Mouse (Mus musculus) adrenal gland (tissue): ENCODE measurements around the gene Cacna1c.

Experiments
- intact Hi-C: fragments of 180-260 bp; cut with DNase I; formaldehyde crosslinking; loops from one replicate; pipeline ENCODE4 v1.15.1; 2025

Gene Cacna1c

DNA sequence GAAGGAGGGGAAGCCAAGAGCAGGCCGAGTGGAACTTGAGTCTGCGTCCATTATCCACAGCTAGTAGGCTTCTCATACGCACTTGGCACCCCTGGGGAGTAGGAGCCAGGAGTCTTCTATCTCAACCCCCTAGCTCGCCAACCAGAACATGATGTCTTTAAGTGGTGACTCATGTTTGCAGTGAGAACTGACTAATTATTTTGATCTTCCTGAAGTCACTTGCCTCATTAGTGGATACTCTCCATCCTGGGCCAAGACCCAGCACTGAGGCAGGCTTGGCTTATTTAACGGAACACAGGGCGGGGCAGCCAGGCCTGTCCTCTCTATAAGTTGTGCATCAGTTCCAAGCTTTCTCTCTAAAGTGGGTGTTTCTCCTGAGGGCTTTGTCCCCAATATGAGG is 177.3 kb downstream of the Cacna1c start:
- intact Hi-C loops: no loop called here

DNA sequence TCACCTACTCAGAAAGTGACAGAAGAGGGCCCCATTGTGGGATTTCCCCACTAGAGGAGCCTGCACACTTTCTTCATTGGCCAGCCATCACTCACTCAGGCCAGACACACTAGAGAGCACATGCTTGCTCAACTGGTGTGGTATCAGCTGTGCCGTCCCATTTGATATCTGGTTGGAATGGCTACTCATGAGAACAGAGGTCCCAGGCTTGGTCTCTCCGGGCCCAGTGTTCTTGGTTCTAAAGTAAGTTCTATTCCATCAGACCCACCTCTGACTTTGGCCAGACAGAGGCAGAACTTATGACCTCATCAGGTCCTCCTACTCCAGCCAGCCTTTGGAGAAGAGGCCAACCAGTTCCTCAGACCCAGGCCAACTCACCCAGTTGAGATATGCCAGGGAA is 178.0 kb downstream of the Cacna1c start:
- intact Hi-C loops: no loop called here

DNA sequence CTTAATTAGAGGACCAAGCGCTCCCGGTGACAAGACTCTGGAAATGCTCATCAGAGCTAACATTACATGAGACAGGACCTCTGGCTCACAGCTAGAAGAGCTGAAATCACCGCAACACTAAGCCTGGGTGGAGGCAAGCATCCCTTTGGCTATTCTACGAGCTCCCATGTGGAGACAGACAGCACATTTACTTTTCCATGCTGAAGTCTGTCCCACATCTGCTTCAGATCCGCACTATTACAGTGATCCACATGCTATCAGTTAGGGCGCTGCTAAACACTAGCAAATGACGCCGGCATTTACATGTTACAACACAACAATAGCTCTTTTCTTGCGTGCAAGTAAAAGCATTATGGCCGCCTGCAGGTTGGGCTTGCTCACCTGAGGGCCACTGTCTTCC is 178.7 kb downstream of the Cacna1c start:
- intact Hi-C loops: no loop called here

DNA sequence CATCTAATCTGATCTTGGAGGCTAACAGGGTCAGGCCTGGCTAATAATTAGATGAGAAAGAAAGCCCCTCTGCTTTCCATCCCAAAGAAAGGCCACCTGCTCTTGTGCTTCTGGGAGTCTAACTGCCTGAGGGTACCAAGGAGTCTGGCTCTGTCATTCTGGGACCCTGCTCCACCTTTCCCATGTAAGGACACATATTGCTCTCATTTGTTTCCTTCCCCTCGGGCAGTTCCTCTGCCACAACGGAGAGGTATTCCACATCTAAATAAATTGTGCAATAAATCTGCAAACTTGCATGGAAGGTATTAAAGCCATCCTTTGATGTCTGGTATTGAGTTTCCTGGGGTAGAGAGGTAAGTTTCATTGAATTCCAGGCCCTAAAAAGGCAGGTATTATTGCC is 180.9 kb downstream of the Cacna1c start:
- intact Hi-C loops: no loop called here

DNA sequence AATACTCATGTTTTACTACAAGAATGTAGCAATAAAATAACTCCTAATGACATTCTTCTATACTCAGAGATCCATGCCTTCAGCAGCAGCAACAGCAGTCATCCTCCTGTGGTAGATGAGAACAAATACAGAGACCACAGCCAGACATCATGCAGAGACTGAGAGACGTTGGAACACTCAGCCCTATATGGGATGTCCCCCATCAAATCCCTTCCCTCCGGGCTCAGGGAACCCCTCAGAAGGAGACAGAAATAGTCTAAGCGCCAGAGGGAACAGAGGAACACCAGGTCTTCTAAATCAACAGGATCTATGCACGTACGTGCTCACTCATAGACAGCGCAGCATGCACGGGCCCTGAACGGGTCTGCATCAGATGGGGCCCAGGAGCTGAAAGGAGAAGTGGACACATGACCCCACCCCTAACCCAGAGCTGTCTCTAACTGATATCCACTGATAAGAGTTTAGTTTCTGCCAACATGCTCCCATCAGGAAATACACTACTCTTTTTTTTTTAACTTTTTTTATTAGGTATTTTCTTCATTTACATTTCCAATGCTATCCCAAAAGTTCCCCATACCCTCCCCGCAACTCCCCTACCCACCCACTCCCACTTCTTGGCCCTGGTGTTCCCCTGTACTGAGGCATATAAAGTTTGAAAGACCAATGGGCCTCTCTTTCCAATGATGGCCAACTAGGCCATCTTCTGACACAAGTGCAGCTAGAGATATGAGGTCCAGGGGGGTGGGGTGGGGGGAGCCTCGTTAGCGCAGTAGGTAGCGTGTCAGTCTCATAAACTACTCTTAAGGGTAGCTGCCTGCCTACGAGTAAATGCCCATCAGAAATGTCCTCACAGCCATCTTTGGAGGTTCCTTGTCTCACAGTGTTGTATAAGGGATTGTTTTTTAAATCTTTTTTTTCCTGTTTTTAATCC is 182.8 kb downstream of the Cacna1c start:
- intact Hi-C loops: no loop called here

DNA sequence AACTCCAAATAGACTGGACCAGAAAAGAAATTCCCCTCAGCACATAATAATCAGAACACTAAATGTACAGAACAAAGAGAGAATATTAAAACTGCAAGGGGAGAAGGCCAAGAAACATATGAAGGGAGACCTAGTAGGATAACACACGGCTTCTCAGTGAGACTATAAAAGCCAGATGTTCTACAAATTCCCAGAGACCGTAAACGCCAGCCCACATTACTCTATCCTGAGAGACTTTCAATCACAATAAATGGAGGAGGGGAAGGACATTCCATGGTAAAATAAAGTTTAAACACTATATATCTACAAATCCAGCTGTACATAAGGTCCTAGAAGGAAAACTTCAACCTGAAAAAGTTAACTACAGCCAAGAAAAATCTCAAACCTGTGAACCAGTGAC is 185.3 kb downstream of the Cacna1c start:
- intact Hi-C loops: no loop called here

DNA sequence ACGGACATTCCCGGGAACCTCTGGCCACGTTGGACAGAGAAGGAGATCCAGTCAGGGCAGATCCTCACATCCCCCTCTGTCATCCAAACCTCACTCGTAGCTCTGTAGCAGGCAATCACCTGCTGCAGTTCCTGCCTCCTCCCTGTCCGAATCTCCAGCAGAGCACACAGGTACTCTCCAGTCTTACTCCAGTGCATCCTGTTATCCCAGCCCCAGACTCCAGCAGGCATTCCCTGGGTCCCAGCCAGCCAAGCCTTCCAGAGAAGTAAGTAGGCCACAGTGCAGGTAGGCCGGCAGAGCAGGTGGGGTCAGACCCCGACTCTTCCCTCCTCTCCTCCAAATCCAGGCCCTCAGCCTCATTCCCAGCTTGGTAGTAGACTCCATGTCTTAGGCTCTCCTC is 186.7 kb downstream of the Cacna1c start:
- intact Hi-C loops: no loop called here

DNA sequence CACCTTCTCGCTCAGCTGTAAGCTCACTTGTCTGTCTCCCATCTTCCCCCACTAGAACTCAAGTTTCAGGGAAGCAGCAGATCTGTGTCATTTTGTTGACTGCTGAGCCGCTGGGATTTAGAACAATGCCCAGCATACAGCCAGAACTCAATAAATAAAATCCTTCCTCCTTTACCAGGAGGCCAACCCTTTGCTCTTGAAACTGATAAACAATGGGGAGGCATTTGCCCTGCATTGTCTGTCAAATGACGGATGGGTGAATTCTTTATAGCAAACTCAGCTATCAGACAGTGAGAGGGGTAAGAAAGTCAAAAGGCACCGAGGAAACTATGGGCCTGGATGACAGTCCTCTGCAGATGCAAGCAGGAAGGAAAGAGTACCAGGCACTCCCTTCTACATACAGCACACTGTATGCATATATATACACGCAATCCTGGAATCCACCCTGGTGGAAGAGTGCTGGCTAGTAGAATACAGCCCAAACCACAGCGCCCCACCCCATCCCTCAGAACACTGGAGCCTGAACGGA is 187.5 kb downstream of the Cacna1c start:
- intact Hi-C loops: no loop called here

DNA sequence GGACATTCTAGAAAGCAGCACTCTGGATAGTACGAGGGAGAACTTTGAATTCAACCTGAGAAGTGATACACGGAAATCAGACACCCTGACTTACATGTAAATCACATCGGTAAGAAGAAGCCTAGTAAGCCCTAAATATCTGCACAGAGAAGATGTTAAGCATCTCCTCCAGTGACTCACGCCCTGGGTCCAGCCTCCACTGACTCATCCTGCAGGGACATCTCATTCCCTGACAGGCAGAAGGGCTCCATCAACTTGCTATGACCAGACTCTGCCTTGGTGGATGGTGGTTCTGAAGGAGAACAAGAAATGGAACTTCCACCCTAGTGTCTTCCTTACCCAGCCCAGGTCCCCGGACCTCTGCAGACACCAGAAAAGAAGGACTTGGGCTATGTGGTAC is 191.6 kb downstream of the Cacna1c start:
- intact Hi-C loops: no loop called here

DNA sequence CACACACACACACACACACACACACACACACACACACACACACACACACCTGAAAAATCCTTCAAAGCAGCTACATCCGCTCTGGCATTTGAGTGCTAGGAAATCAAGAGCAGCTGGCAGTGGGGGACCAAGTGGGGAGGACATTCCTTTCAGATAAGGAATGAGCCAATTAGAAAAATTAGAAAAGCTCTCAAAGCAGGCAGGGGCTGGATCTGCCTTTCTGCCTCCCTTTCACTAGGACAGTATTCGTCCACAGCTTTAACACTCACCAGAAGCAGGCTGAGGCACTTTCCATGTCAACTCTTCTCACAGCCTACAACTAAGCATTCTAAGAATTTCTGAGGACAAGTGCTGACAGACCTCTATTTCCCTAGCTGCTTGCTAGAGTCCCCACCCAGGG is 194.8 kb downstream of the Cacna1c start:
- intact Hi-C loops: loop anchor here (2.0 kb wide), 1 partner anchor 69 kb away; no protein-coding TSS in a partner anchor

DNA sequence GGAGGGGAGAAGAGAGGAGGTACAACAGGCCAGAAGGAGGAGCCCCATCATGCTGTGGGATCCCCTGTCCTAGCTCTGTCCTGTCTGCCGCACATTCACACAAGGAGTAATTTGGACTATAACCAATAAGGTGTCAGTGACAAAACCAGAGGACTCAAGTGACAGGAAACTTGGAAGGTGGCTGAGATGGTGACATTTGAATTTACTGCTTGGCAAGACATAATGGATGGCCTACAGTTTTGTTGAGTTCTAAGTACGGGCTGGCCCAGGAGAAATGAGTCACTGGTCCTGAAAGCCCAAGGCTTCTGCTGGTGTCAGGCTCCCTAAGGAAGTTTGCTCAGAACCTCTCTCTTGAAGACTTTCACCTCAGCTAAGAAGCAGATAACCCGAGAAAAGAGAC is 196.0 kb downstream of the Cacna1c start:
- intact Hi-C loops: loop anchor here (2.0 kb wide), 1 partner anchor 71 kb away; no protein-coding TSS in a partner anchor

DNA sequence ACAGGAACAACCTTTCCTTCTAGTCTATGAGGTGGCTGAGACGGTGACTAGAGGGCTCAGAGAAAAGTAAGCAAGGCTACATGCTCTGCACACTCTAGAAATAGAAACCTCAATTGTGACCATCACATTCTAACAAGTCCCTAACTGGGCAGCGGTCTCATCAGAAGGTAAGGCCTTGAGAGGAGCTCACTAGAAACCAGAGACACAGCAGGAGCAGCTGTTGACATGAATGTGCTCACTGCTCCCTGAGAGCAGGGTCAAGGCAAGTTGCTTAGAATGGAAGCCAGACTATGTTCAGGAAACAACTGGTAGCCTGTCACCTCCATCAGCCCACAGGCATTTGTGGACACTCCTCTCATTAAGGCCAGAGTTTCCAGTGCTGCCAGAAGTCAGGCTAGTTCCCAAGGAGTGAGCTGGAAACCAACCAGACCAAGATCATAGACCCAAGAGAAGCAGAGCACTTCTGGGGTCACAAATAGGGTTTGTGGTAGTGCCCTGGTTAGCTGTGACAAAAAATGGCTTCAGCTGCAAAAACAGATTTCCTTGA is 196.8 kb downstream of the Cacna1c start:
- intact Hi-C loops: loop anchor here (5.0 kb wide), 1 partner anchor 103 kb away; no protein-coding TSS in a partner anchor

DNA sequence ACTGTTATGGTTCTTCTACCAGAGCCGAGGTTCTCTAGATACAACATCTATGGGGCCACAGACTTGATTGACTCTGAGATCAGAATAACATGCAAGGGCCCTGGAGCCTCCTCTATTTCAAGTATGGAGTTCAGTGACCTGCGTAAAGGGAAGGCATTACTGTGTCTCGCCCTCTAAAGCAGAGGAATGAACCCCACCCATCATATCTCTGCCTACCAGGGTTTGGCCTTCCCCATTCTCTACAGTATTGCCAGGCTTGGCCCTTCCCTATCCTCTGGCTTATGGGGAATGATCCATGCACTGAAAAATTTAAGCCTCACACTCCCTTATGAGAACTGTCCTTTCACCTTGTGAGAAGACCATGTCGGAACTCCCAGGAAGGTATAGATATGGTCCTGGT is 198.8 kb downstream of the Cacna1c start:
- intact Hi-C loops: loop anchor here (5.0 kb wide), 1 partner anchor 105 kb away; no protein-coding TSS in a partner anchor

DNA sequence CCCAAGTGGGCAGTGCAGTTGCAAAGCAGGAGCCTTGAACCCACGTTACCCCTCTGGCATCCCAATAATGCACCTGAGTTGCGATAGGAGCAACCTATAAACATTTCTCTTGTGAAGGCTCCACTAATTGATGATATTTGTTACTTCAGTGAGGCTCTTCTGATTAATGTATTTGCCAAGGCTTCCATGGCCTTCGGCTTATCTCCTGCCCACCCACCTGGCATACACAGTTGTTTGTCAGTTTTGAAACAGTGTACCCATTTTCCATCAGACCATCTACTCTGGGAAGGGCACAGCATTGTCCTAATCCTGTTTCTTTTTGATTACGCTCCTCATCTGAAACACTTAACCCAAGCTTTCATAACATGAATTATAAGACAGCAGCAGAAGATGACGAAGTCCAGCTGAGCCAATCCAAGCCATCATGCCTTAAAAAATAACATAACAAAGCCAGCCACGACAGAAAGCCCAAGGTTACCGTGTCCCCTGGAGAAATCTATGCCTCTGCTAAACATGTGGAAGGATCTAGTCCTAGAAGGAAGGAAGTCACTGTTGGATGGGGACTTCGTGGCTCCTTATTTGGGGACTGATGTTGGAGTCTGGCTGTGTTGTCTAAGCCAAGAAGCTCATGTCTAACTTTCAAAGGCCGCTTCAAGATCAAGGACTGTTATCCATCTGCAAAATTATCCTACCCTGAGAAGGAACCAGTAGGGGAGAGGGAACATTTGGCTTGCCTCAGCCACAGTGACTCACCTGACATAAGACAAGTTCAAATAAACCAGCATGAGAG is 201.8 kb downstream of the Cacna1c start:
- intact Hi-C loops: loop anchor here (5.0 kb wide), 1 partner anchor 108 kb away; no protein-coding TSS in a partner anchor

DNA sequence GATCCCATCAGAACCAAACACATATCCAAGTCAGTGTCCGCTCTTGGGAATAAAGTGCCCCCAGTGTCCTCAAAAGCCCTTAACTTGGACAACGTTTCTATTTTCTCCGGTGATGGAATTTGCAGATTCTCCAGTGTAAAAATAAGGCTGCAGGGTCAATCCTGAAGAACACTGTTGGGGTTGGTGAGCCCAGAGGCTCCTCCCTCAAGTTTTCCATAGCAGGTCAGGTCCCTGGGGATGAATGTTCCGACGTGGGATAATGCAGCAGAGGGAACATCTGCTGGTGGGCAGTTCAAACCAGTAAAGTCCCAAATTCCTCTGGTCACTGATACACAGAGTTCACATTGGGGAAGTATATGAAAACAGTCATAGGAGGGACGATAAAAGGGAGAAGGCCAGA is 203.8 kb downstream of the Cacna1c start:
- intact Hi-C loops: no loop called here

DNA sequence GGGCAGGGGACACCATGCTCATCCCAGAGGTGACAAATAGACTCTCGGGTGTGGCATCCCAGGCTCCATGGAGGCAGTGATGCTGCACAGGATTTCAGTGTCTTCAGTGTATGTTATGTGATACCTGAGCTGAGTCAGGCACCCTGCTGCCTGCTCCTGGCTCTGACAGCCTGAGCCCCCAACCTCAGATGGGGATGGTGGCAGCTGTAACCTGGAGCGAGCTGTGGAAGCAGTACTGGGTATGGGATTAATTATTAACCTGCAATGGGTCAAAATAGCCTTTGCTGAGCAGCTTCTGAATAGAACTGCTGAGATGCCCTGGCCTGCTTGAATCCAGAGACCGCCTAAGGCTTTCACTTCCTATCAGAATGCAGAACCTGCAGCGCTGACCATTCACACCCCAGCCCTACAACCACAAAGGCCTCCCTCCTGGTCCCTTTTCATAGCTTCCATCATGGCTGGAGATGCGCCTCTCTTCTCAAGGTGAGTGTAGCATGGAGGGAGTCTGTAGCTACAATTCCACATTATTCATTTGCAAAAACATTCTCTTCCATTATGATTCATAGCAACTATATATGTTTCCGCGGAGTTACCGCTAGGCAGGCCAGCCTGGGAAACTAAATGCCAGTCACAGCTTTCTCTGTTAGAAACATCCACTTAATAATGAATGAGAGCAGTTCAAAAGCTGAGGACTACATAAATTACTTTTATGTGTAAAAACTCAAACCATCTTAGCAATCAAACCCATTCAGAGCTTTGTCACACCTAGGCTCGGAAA is 206.0 kb downstream of the Cacna1c start:
- intact Hi-C loops: loop anchor here (5.0 kb wide), 1 partner anchor 68 kb away; no protein-coding TSS in a partner anchor

DNA sequence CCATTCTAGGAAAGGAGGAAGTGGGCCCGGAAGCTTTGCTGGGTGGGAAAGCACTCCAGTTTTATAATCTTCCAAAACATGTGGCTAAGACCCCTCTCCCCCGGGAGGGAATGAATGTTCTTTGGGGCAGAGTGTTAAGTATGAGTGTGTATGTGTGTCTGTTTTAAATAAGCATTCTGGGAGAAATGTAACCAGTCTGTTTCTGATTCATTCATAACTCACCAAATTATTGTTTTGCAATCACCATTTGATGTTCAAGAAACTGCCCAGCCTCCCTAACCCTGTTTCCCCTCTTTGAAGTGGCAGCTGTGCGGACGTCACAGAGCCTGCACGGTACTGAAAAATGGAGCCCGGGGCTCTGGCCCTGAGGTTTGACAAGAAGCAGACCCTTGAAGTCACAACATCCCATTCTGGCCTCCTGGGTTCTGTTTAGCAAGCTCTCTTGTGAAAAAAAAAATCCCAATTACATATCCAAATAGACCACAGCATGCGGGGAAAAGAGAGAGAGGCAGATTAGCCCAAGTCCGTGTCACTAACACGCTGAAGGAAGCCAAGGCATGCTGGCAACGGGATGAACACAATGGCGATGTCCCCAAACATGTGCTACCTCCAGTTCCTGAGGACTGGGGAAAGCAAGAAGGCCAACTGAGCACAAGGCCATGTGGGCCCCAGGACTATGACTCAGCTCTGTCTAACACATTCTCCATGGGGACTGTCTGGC is 211.9 kb downstream of the Cacna1c start:
- intact Hi-C loops: no loop called here

DNA sequence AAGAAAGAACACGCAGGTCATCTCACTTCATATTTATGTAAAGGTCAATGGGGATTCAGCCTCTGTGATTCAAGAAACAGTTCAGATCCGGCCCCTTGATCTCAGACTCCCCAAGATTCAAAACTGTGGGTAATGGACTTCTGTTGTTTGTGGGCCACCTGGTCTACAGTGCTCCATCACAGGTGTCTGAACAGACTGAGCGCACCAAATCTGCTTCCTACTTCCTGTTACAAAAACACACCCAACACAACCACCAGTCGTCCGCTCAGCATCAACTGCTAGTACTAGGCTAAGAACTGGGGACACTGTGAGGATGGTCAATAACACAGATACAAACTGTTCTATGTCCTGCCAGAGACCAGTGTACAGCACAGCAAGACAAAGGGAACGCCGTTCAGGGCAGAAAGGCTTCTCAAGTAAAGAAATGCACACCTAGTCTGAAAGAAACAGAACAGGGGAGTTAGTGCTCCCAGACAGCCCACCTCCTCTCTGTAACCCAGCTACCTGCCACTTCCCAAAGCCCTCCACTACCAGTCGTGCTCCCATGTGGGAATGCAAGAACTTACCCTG is 212.7 kb downstream of the Cacna1c start:
- intact Hi-C loops: no loop called here

DNA sequence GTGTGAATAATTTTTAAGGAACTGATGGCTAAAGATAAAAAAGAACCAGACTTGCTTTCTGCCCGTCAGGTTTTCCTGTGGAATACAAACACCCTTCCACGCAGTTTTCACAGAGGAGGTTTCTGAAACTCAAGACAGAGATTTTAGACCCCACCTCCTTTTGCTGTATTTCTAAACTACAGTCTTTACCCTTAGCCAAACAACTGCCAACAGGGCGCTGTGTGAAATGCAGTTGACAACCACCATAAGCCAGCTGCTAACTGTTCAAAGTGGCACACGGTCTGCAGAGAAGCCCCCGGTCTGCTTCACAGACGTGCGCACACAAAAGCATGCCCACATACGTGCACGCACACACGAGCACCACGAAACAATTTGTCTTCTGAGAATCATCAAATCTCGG is 216.0 kb downstream of the Cacna1c start:
- intact Hi-C loops: no loop called here
